Mouse (Mus musculus) heart, postnatal 0 days (tissue): ENCODE measurements around the gene Psma6.

Source experiments
- CTCF ChIP-seq: IDR thresholded peaks from 2 replicates; pipeline ENCODE4 v1.5.1; 2016; ENCODE audit warnings: antibody characterized with exemption, control low read depth, low read depth
- EP300 ChIP-seq: IDR thresholded peaks from 2 replicates; pipeline ENCODE4 v1.6.1; 2016; ENCODE audit warnings: antibody characterized with exemption, low read depth

DNA sequence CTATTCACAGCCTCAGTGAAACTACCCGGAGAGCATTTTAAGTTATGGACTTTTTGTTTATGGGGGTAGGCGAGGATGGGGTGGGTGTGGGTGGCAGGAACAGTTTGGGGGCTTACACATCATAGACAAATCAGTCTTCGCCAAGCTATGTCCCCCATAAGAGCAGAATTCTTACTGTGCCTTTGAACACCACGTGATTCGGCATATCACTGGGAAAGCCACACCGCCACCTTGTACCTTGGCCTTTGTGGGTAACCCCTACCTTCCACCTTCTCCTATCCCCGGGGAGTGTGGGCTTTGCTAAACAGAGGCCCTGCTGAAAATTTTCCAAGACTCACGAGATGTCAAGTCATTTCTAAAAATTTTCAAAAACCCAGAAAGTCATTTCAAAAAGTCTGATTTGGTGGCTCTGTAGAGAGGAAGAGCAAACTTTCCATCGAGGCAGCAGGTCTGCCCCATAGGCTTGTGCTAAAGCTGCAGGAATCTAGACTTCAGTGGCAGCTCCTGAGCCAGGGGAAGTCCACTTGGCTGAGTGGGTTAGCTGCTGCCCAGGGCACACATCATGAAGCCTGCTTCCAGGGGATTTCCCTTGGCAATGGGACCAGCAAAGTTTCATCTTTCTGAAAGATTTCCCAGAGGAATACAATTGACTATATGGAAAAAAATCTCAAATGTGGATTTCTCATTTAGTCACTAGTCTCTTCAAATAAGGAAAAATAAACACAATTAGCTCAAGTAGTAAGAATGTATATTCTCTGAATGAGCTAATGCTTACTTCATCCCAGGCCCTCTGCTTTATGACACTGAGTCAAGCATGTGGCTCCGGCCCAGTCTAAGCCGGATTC lies 8.9 kb downstream of the Psma6 start:
- no peak for TF ChIP-seq CTCF
- TF ChIP-seq EP300: no peak
